Mouse (Mus musculus) stomach, embryonic 14.5 days (tissue): ENCODE data around the gene Cyp46a1. TPM values are rescaled to one million over a fixed set of nuclear protein-coding genes. Genes with fewer than 3 reads are reported as not detected.

Source experiments
- ATAC-seq: fragments of 200-750 bp; cut with Nextera tagmentation; 2 replicates; pipeline ENCODE4 v1.8.0; 2017; ENCODE audit warnings: low read depth, moderate TSS enrichment; ENCODE audit not compliant: insufficient number of reproducible peaks, insufficient read depth, low FRiP score
- H3K27ac ChIP-seq: fragments of 300-500 bp; sonication (generic); 2 replicates; pipeline ENCODE4 v1.5.1; 2014; ENCODE audit warnings: mild to moderate bottlenecking, low read length, moderate library complexity, mixed read lengths
- H3K27me3 ChIP-seq: fragments of 300-500 bp; sonication (generic); 2 replicates; pipeline ENCODE4 v1.6.1; 2014; ENCODE audit warnings: low read length, control low read depth, mixed read lengths; ENCODE audit not compliant: control insufficient read depth, insufficient read depth
- H3K36me3 ChIP-seq: fragments of 300-500 bp; sonication (generic); 2 replicates; pipeline ENCODE4 v1.6.1; 2014; ENCODE audit warnings: mild to moderate bottlenecking, control low read depth, low read length, moderate library complexity, mixed read lengths; ENCODE audit not compliant: control insufficient read depth, insufficient read depth
- H3K4me1 ChIP-seq: fragments of 300-500 bp; sonication (generic); 2 replicates; pipeline ENCODE4 v1.6.1; 2014; ENCODE audit warnings: low read length, control low read depth, mixed read lengths; ENCODE audit not compliant: control insufficient read depth, insufficient read depth
- H3K4me2 ChIP-seq: fragments of 300-500 bp; sonication (generic); replicated peaks from 2 replicates; pipeline ENCODE4 v1.6.1; 2014; ENCODE audit warnings: low read depth, low read length, control low read depth
- H3K4me3 ChIP-seq: fragments of 300-500 bp; sonication (generic); 2 replicates; pipeline ENCODE4 v1.5.1; 2014; ENCODE audit warnings: low read depth, low read length, control low read depth
- H3K9ac ChIP-seq: fragments of 300-500 bp; sonication (generic); replicated peaks from 2 replicates; pipeline ENCODE4 v1.6.1; 2014; ENCODE audit warnings: low read depth, mild to moderate bottlenecking, control low read depth, low read length, moderate library complexity, mixed read lengths
- H3K9me3 ChIP-seq: fragments of 300-500 bp; sonication (generic); 2 replicates; pipeline ENCODE4 v1.6.1; 2016; ENCODE audit warnings: low read depth, low read length, control low read depth; ENCODE audit not compliant: control insufficient read depth
- WGBS: fragments of 180-500 bp; shearing (Covaris S2); extraction: QIAGEN DNeasy Blood & Tissue Kit; methylation state at CpG from one replicate; pipeline ENCODE4 v1.1.7; 2014; 5-methylcytosine and 5-hydroxymethylcytosine counted together
- polyA plus RNA-seq: library from polyadenylated mRNA; unstranded; fragments of >200 nt; fragmentation: Nextera tagmentation; extraction: Ambion mirVana; gene quantifications from 2 replicates; pipeline ENCODE4 v1.2.1, GENCODE M21; 2014

The Cyp46a1 gene
- polyA plus RNA-seq, 1 experiment from 2014 or later: 6.5 TPM

- WGBS: 2% methylated on average over 8 of the region's 8 CpGs
- Histone ChIP-seq H3K9ac (no peak overlapping the region), H3K27ac (no peak overlapping the region), H3K9me3 (no peaks in the 10 kb centered on the region), H3K36me3 (no peaks in the 10 kb centered on the region), H3K4me3 (no peak overlapping the region), H3K4me1 (no peaks in the 10 kb centered on the region), H3K27me3 (no peaks in the 10 kb centered on the region), H3K4me2 (no peak overlapping the region; the same call in 1 of the 2 replicates)
- peak; percentile 46; the same call in 1 of the 2 replicates for ATAC-seq
Observed at GRCm38 (mm10) chr12:108292957-108293356, 41.2 kb upstream of the Cyp46a1 start.

DNA sequence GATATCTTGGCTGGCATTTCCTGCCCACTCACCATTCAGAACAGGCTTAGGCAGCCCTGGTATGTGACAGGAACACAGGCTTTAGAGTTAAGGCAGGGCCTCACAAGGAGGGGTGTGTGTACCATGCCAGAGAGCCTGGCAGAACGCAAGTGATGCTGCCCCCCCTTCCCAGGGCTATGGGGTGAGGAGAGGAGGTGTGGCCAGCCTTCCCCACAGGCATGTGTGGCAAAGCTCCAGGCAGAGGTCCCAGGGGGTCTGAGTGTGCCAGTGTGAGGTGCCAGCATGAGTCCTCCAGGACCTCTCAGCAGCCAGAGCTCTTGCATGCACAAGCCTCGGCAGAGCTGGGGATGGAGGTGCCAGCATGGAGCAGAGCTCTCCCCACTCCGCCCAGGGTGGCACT lies 39.6 kb upstream of the Cyp46a1 start:
- H3K27ac ChIP-seq: no peak overlapping the region
- no peaks in the 10 kb centered on the region for H3K27me3 ChIP-seq
- H3K4me1 ChIP-seq: no peaks in the 10 kb centered on the region
- H3K4me2 ChIP-seq: no peak overlapping the region
- ATAC-seq: no peak
- 80% methylated on average over 3 of the region's 3 CpGs for WGBS
- no peaks in the 10 kb centered on the region for H3K9me3 ChIP-seq
- H3K9ac ChIP-seq: no peak overlapping the region
- no peaks in the 10 kb centered on the region for H3K36me3 ChIP-seq
- H3K4me3 ChIP-seq: no peak overlapping the region

DNA sequence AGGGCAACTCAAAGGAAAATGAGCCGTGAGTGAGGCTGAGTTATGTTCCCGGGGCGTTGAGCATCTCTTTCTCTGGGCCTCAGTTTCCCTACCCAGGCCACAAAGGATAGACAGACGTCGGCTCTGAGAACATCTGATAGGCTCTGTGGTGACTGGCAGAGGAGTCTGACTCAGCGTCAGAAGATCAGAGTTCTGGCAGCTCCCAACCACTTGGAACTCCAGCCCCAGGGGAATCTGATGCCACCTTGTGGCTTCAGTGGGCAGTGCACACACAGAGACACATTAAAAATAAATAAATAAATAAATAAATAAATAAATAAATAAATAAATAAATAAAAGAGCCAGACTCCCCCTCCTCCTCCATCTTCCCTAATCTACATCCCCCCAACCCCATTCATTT lies 37.1 kb upstream of the Cyp46a1 start:
- H3K9me3 ChIP-seq: no peaks in the 10 kb centered on the region
- H3K36me3 ChIP-seq: no peaks in the 10 kb centered on the region
- H3K4me1 ChIP-seq: no peaks in the 10 kb centered on the region
- no peak overlapping the region for H3K9ac ChIP-seq
- H3K27ac ChIP-seq: no peak overlapping the region
- WGBS: 81% methylated on average over 6 of the region's 6 CpGs
- no peak for ATAC-seq
- H3K27me3 ChIP-seq: no peaks in the 10 kb centered on the region
- H3K4me2 ChIP-seq: no peak overlapping the region
- H3K4me3 ChIP-seq: no peak overlapping the region

- Histone ChIP-seq H3K27ac (no peak overlapping the region), H3K4me1 (no peaks in the 10 kb centered on the region; the same call in 1 of the 2 replicates)
Observed at GRCm38 (mm10) chr12:108301006-108301405, 33.2 kb upstream of the Cyp46a1 start.

DNA sequence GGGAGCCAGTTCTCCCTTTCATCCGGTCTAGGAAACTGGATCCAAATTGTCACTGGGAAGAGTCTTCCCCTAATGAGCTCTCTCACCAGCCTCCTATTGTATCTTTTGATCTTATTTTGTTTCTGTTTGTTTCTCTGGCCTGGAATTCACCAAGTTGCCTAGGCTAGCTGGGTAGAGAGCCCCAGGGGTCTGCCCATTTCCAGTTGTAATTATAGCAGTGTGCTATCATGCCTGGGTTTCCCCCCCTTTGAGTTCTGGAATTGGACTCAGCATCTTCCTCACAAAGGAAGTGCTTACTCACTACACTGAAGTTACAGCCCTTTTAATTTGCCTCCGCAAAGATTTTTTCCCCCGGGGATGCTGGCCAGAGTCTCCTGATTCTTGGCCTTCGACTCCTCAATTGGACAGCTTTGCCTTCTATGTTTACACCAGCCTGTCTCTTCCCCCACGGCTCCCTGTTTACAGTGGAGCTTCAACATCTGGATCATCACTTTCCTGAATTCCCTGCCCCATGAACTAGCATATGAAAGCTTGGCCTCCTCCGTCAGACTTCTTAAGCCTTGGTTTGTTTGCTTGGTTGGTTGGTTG lies 30.3 kb upstream of the Cyp46a1 start:
- 46% methylated on average over 6 of the region's 6 CpGs for WGBS
- H3K36me3 ChIP-seq: no peaks in the 10 kb centered on the region
- no peak overlapping the region for H3K9ac ChIP-seq
- no peaks in the 10 kb centered on the region for H3K9me3 ChIP-seq
- ATAC-seq: no peak
- no peak overlapping the region for H3K4me3 ChIP-seq
- H3K27ac ChIP-seq: no peak overlapping the region
- H3K27me3 ChIP-seq: no peaks in the 10 kb centered on the region
- H3K4me2 ChIP-seq: no peak overlapping the region
- no peaks in the 10 kb centered on the region; the same call in 1 of the 2 replicates for H3K4me1 ChIP-seq

More at GRCm38 (mm10) chr12:108301006-108301405, 33.2 kb upstream of the Cyp46a1 start:
- Histone ChIP-seq H3K9me3 (no peaks in the 10 kb centered on the region), H3K36me3 (no peaks in the 10 kb centered on the region), H3K4me3 (no peak overlapping the region), H3K27me3 (no peaks in the 10 kb centered on the region), H3K9ac (no peak overlapping the region), H3K4me2 (no peak overlapping the region)
- ATAC-seq: 0 out of 2 replicates have a peak, but pooled peaks have one; percentile 21
- WGBS: 65% methylated on average over 6 of the region's 6 CpGs

DNA sequence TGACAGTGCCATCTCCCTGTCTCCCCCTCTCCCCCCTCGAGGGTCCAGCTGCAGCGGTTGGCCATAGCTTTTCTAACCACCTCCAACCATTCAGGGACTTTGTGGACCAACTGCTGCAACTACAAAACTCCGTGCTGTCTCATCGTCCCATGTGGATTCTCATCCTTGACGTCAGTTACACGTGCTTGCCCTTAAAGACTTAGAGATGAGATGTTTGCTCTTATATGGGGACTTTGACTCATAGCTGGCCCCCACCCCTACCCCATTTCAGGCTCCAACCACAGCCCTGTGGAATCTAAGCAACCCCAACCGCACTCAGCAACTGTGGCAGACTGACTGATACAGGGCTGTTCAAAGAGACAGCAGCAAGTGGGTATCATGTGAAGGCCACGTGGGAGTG lies 29.0 kb upstream of the Cyp46a1 start:
- no peak overlapping the region for H3K27ac ChIP-seq
- 76% methylated on average over 8 of the region's 8 CpGs for WGBS
- ATAC-seq: no peak
- H3K4me3 ChIP-seq: no peak overlapping the region
- no peaks in the 10 kb centered on the region for H3K9me3 ChIP-seq
- H3K27me3 ChIP-seq: no peaks in the 10 kb centered on the region
- H3K9ac ChIP-seq: no peak overlapping the region
- no peaks in the 10 kb centered on the region for H3K36me3 ChIP-seq
- no peaks in the 10 kb centered on the region; the same call in 1 of the 2 replicates for H3K4me1 ChIP-seq
- H3K4me2 ChIP-seq: no peak overlapping the region

GRCm38 (mm10) chr12:108305812-108306794 lies 28.1 kb upstream of the Cyp46a1 start, which contains the start of gene Hhipl1:
Hhipl1 (plus strand) TSS chr12:108306270.
- 2% methylated on average over 67 of the region's 67 CpGs for WGBS
- Histone ChIP-seq H3K9me3 (no peaks in the 10 kb centered on the region), H3K4me2 (peak within 1 kb of the TSS; percentile 98), H3K27ac (no peak within 1 kb of the TSS), H3K27me3 (no peaks in the 10 kb centered on the region), H3K9ac (peak within 1 kb of the TSS; percentile 74), H3K4me1 (no peaks in the 10 kb centered on the region; the same call in 1 of the 2 replicates), H3K36me3 (no peaks in the 10 kb centered on the region), H3K4me3 (peak within 1 kb of the TSS; percentile 58)
- peak; percentile 72; the same call in 1 of the 2 replicates for ATAC-seq

GRCm38 (mm10) chr12:108307553-108307952 lies 26.6 kb upstream of the Cyp46a1 start:
- no peak for ATAC-seq
- no peaks in the 10 kb centered on the region for H3K36me3 ChIP-seq

More at GRCm38 (mm10) chr12:108307553-108307952, 26.6 kb upstream of the Cyp46a1 start:
- Histone ChIP-seq H3K4me3 (no peak overlapping the region), H3K9me3 (no peaks in the 10 kb centered on the region), H3K27ac (no peak overlapping the region), H3K4me2 (no peak overlapping the region), H3K4me1 (no peaks in the 10 kb centered on the region; the same call in 1 of the 2 replicates), H3K9ac (no peak overlapping the region; the same call in 1 of the 2 replicates), H3K27me3 (no peaks in the 10 kb centered on the region)
- WGBS: 27% methylated on average over 14 of the region's 14 CpGs
